Mouse (Mus musculus) duodenum, adult 2 months (tissue): ENCODE results near the gene Hipk1. TPM values are rescaled to one million over a fixed set of nuclear protein-coding genes. Genes with fewer than 3 reads are reported as not detected.

Experiments used
- polyA plus RNA-seq: library from polyadenylated mRNA; depleted of rRNA; stranded (reverse); fragments of >200 nt; gene quantifications from 2 replicates; pipeline ENCODE4 v1.2.3, GENCODE M21; 2012; ENCODE audit warnings: low replicate concordance; rRNA removed

Hipk1 gene
- 18.4 and 37.7 TPM in 2 replicates for polyA plus RNA-seq

DNA sequence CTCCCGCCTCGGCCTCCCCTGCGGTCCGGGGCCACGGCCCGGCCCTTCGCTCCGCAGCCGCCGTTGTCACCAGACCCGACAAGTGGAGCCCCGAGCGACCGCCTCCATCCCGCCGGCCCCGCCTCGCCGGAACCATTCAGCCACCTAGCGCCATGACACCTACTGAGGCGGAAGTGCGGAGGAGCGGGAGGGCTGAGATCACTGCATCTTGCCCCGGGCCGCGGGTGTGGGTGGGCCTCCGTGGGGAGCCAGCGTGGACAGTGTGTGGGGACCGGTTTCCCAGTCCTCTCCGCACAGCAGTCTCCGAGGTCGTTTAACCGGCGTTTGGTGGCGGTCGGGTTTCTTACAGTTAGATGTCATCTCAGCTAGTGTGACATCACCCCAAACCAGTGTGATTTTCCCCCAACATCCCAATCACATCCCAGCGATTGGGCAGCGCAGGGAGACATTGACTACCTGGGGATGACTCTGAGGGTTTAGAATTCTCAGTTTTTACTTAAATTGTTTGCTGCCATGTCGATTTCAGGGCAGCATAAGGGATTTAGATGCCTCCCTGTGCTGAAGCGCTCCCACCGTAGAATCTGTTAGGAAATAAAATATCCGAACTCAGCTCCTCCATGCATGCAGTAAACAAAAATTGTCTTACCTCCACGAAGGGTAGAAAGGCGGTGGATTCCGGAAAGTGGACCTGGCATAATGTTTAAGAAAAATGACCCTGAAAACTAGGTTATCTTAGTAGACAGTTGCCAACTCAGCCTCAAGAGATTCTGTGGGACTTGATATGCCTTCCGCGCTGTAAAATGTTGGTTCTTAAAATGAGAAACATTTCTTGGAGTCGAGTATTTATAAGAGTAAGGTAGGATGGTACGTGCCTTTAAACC, at the start of gene Hipk1:
TSS of gene Hipk1 (minus strand) at position 334 of the 881 bp plus-strand sequence.

GRCm38 (mm10) chr3:103832426-103832825, 41.1 kb upstream of the Hipk1 start, which contains the start of gene Bcl2l15:
TSS of gene Bcl2l15 (plus strand) at chr3:103832601.

GRCm38 (mm10) chr3:103808891-103809798, 17.8 kb upstream of the Hipk1 start, which contains the start of the genes Dclre1b, Ap4b1 and Gm43064:
TSS of gene Dclre1b (minus strand) at chr3:103809444.
TSS of gene Ap4b1 (plus strand) at chr3:103809520.
TSS of gene Gm43064 (plus strand) at chr3:103809573.

DNA sequence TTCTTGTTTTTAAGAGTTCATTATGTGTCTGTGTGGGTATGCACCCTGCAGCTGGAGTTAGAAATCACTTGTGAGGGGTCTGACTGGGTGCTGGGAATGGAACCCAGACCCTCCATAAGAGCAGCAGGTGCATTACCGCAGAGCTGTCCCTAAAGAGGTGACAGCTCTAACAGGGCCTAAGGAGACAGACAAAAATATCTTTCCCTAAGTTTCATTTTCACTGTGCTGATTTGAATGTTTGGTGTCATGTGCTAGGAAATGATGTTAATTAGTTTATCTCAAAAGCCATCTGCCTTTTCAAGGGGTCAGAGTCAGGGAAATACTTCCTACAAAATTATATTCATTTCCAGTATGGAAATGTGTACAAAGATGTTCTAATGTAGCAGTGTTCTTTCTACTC, 52.0 kb downstream of the Hipk1 start, which contains the start of gene Gm10964:
TSS of gene Gm10964 (plus strand) at position 38 of the 400 bp plus-strand sequence.

DNA sequence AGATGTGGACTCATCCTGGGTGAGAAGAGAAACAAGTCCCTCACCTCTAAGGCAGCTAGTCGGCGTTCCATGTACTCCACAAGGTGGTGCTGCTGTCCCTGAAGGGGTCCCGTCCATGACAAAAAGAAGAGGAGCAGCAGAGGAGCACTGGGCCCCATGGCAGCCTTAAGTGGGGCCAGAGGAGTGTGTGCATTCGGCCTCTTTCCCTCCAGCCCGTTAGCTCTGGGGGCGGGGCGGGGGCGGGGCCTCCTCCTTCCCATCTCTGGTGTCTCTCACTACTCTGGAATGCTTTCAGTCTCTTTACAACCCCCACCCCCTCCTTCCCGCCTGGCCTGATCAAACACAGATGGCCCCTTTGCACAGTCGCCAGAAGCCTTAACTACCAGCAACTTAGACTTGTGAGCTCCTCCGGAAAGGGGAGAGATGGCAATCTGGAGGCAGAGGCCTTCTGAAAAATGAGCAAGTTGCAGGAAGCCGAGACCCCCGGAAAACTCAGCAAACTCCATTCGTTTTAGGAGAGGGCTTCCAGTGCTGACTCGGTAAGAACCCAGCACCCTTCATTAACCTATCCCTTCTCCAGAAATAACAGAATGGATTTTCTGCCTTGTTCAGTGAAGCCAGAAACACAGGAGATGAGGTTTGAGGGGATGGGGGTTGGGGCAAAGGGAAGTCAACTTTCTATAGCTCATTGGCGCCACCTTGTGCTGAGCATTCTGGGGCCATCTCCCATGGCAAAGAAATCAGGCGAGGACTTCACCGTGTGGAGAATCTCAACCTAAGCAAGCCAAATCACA, 53.4 kb downstream of the Hipk1 start, which contains the start of gene Olfml3:
TSS of gene Olfml3 (minus strand) at position 224 of the 794 bp plus-strand sequence.

Other genes with a start within 250 kb of the Hipk1 start
- 0.08 and 0.28 TPM in 2 replicates for gene Syt6, start 216.3 kb downstream of the Hipk1 start, polyA plus RNA-seq
- not detected in 2 replicates for gene Atg4a-ps, start 145.5 kb downstream of the Hipk1 start, polyA plus RNA-seq
- gene Olfml3, start 53.6 kb downstream of the Hipk1 start, polyA plus RNA-seq = 4.5 and 4.6 TPM in 2 replicates
- gene Gm10964, start 52.2 kb downstream of the Hipk1 start, polyA plus RNA-seq = not detected in 2 replicates
- gene Dclre1b, start 17.9 kb upstream of the Hipk1 start, polyA plus RNA-seq = 8.0 TPM in 2 replicates
- 5.0 and 7.6 TPM in 2 replicates for gene Ap4b1, start 18.0 kb upstream of the Hipk1 start, polyA plus RNA-seq
- not detected in 2 replicates for gene Gm43064, start 18.0 kb upstream of the Hipk1 start, polyA plus RNA-seq
- gene Bcl2l15, start 41.0 kb upstream of the Hipk1 start, polyA plus RNA-seq = 0.97 and 7.1 TPM in 2 replicates
- 1.1 and 2.0 TPM in 2 replicates for gene Ptpn22, start 68.2 kb upstream of the Hipk1 start, polyA plus RNA-seq
- gene Rsbn1, start 122.6 kb upstream of the Hipk1 start, polyA plus RNA-seq = 2.0 and 2.2 TPM in 2 replicates
- gene Phtf1, start 176.5 kb upstream of the Hipk1 start, polyA plus RNA-seq = 1.5 and 1.6 TPM in 2 replicates